Mouse (Mus musculus): ENCODE data around the gene Nr1d1.

DNA sequence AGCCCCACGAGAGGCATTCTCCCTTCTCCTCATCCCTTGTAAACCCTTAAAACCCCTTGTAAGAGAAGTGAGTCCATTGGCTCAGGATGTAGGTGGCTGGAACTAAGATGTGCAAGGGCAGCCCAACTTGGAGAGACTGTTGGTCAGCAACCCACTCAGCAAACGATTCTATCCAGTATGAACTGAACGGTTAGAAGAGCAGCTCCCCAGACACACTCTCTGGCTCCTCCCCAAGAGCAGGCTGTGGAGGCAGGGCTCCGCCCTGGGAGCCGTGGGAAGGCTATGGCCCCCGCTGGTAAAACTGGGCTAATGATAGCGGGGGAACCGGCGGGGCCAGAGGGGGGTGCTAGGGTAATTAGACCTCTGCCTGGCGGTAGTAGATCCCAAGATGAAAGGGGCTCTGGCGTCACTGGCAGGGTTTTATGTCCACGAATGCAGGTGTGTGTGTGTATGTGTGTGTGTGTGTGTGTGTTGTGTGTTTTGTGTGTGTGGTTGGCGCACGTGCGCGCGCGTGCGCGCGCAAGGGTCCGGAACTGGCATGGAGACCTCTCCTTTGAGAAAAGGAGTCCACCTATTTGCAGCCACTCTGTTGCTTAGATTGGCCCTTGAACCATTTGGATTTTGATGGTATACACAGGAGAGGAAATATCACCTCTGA is 34.6 kb downstream of the Nr1d1 start, which contains the start of gene Thra:
- TF ChIP-seq HCFC1 (IDR thresholded peaks at IDR 0.05; ENCODE audit: low read depth, low read length) (no peak), POLR2AphosphoS2 (IDR thresholded peaks at IDR 0.05; ENCODE audit: low read depth, low read length) (no peak), TCF12 (IDR thresholded peaks at IDR 0.05; ENCODE audit: low read depth, low read length) (0 out of 2 replicates have a peak, but pooled peaks have one; percentile 11), MYC (IDR thresholded peaks at IDR 0.05; ENCODE audit: low read depth, low read length) (no peak), CTCF (conservative IDR thresholded peaks at IDR 0.05 in 1 of 2, IDR thresholded peaks at IDR 0.05 in 1 of 2; ENCODE audit: low read depth in 2 of 2, low read length in 2 of 2) (no peak)
